Mouse (Mus musculus) heart, postnatal 10 days (tissue): ENCODE data around the gene Appl2. TPM values are rescaled to one million over a fixed set of nuclear protein-coding genes. Genes with fewer than 3 reads are reported as not detected.

Source experiments
- DNase-seq, 2 experiments: peaks; one replicate each; pipeline ENCODE4 v3.0.0; 2021
- intact Hi-C: fragments of 180-260 bp; cut with DNase I; formaldehyde crosslinking; loops from one replicate; pipeline ENCODE4 v1.15.1; 2025
- total RNA-seq, 2 experiments: library from RNA; stranded (reverse); gene quantifications; 2 replicates each; pipeline ENCODE4 v1.2.3; 2021

The Appl2 gene
- total RNA-seq, 2 experiments from 2014 or later: 42.9 to 45.9 TPM

GRCm38 (mm10) chr10:83632806-83633374 is 15.6 kb downstream of the Appl2 start:
- intact Hi-C loops: no loop called here
- DNase-seq: no peak

GRCm38 (mm10) chr10:83631775-83632174 is 16.8 kb downstream of the Appl2 start:
- DNase-seq: no peak
- intact Hi-C loops: no loop called here

- intact Hi-C loops: no loop called here
- DNase-seq: peak; percentile 67 to 72
Observed at GRCm38 (mm10) chr10:83630899-83631298, 17.6 kb downstream of the Appl2 start.

GRCm38 (mm10) chr10:83629878-83630277 is 18.7 kb downstream of the Appl2 start:
- intact Hi-C loops: no loop called here
- no peak for DNase-seq

- DNase-seq: no peak
- intact Hi-C loops: no loop called here
Observed at GRCm38 (mm10) chr10:83629190-83629781, 19.3 kb downstream of the Appl2 start.

GRCm38 (mm10) chr10:83628241-83628640 is 20.3 kb downstream of the Appl2 start:
- no peak for DNase-seq
- intact Hi-C loops: no loop called here

- DNase-seq: no peak
- intact Hi-C loops: no loop called here
Observed at GRCm38 (mm10) chr10:83627113-83627687, 21.3 kb downstream of the Appl2 start.

GRCm38 (mm10) chr10:83624841-83625240 is 23.7 kb downstream of the Appl2 start:
- intact Hi-C loops: no loop called here
- no peak for DNase-seq

- no peak for DNase-seq
- intact Hi-C loops: no loop called here
Observed at GRCm38 (mm10) chr10:83624065-83624464, 24.5 kb downstream of the Appl2 start.

GRCm38 (mm10) chr10:83620350-83621055 is 28.0 kb downstream of the Appl2 start:
- DNase-seq: no peak

GRCm38 (mm10) chr10:83618819-83619440 is 29.6 kb downstream of the Appl2 start:
- DNase-seq: peak; percentile 53 to 59

More at GRCm38 (mm10) chr10:83620350-83621055, 28.0 kb downstream of the Appl2 start:
- intact Hi-C loops: no loop called here

GRCm38 (mm10) chr10:83617366-83617765 is 31.2 kb downstream of the Appl2 start:
- DNase-seq: peak in 1 of 2 experiments; percentile 60

More at GRCm38 (mm10) chr10:83618819-83619440, 29.6 kb downstream of the Appl2 start:
- intact Hi-C loops: no loop called here

GRCm38 (mm10) chr10:83612648-83613215 is 35.8 kb downstream of the Appl2 start:
- intact Hi-C loops: loop anchor here (5.0 kb wide), 1 partner anchor 165 kb away; no protein-coding TSS in a partner anchor
- no peak for DNase-seq

More at GRCm38 (mm10) chr10:83617366-83617765, 31.2 kb downstream of the Appl2 start:
- intact Hi-C loops: no loop called here

GRCm38 (mm10) chr10:83611863-83612262 is 36.7 kb downstream of the Appl2 start:
- intact Hi-C loops: loop anchor here (5.0 kb wide), 1 partner anchor 165 kb away; no protein-coding TSS in a partner anchor
- no peak for DNase-seq

- intact Hi-C loops: loop anchor here (5.0 kb wide), 1 partner anchor 167 kb away; no protein-coding TSS in a partner anchor
Observed at GRCm38 (mm10) chr10:83610518-83610917, 38.0 kb downstream of the Appl2 start.

GRCm38 (mm10) chr10:83608596-83608995 is 39.9 kb downstream of the Appl2 start:
- no peak for DNase-seq
- intact Hi-C loops: no loop called here

More at GRCm38 (mm10) chr10:83610518-83610917, 38.0 kb downstream of the Appl2 start:
- no peak for DNase-seq

- DNase-seq: no peak
- intact Hi-C loops: no loop called here
Observed at GRCm38 (mm10) chr10:83607111-83607510, 41.4 kb downstream of the Appl2 start.

GRCm38 (mm10) chr10:83605637-83606183 is 42.8 kb downstream of the Appl2 start:
- DNase-seq: no peak
- intact Hi-C loops: no loop called here

GRCm38 (mm10) chr10:83603956-83604564 is 44.5 kb downstream of the Appl2 start:
- DNase-seq: no peak
- intact Hi-C loops: loop anchor here (1.0 kb wide), 1 partner anchor 16 kb away; no protein-coding TSS in a partner anchor

- peak; percentile 29 to 47 for DNase-seq
- intact Hi-C loops: no loop called here
Observed at GRCm38 (mm10) chr10:83600650-83601049, 47.9 kb downstream of the Appl2 start.
